Mouse (Mus musculus) myocyte (in vitro differentiated cells): ENCODE data around the gene Slc6a4. TPM values are rescaled to one million over a fixed set of nuclear protein-coding genes. Genes with fewer than 3 reads are reported as not detected.

Experiments used
- H3K27me3 ChIP-seq: one replicate; pipeline ENCODE4 v1.6.1; 2011; ENCODE audit not compliant: control insufficient read depth, insufficient read depth, insufficient read length
- H3K36me3 ChIP-seq: one replicate; pipeline ENCODE4 v1.6.1; 2011; ENCODE audit not compliant: control insufficient read depth, insufficient read depth
- H3K4me2 ChIP-seq: one replicate; pipeline ENCODE4 v1.6.1; 2011; ENCODE audit warnings: low read depth, control low read depth
- H3K4me3 ChIP-seq: one replicate; pipeline ENCODE4 v1.5.1; 2011; ENCODE audit warnings: mild to moderate bottlenecking, control low read depth, moderate library complexity
- H3K79me2 ChIP-seq: one replicate; pipeline ENCODE4 v1.6.1; 2011; ENCODE audit not compliant: control insufficient read depth, insufficient read depth
- H3ac ChIP-seq: one replicate; pipeline ENCODE4 v1.6.1; 2011; ENCODE audit not compliant: control insufficient read depth, insufficient read length
- CEBPB ChIP-seq: IDR thresholded peaks from 2 replicates; pipeline ENCODE4 v1.6.1; 2011; ENCODE audit warnings: mild to moderate bottlenecking, moderate library complexity; ENCODE audit not compliant: poor library complexity, insufficient read depth, severe bottlenecking
- E2F4 ChIP-seq: IDR thresholded peaks from one replicate; pipeline ENCODE4 v1.6.1; 2011; ENCODE audit warnings: mild to moderate bottlenecking, control low read depth, moderate library complexity; ENCODE audit not compliant: insufficient read depth
- MAX ChIP-seq: IDR thresholded peaks from one replicate; pipeline ENCODE4 v1.6.1; 2011; ENCODE audit warnings: low read depth, mild to moderate bottlenecking, control low read depth
- MYOD1 ChIP-seq, 3 experiments: IDR thresholded peaks; one replicate each; pipeline ENCODE4 v1.6.1; 2011; ENCODE audit warnings: control low read depth in 2 of 3, low read depth in 2 of 3, mild to moderate bottlenecking in 2 of 3, moderate library complexity in 1 of 3; ENCODE audit not compliant: insufficient read length in 2 of 3, control insufficient read depth in 1 of 3
- MYOG ChIP-seq, 3 experiments: IDR thresholded peaks; one replicate each; pipeline ENCODE4 v1.6.1; 2011; ENCODE audit warnings: control low read depth in 2 of 3, low read depth in 2 of 3, mild to moderate bottlenecking in 2 of 3; ENCODE audit not compliant: insufficient read length in 2 of 3, control insufficient read depth in 1 of 3, insufficient read depth in 1 of 3
- POLR2A ChIP-seq: IDR thresholded peaks from one replicate; pipeline ENCODE4 v1.6.1; 2011; ENCODE audit warnings: low read depth, mild to moderate bottlenecking, control low read depth, moderate library complexity; ENCODE audit not compliant: insufficient read length
- POLR2AphosphoS2 ChIP-seq: IDR thresholded peaks from one replicate; pipeline ENCODE4 v1.6.1; 2011; ENCODE audit warnings: low read depth, control low read depth; ENCODE audit not compliant: insufficient read length
- REST ChIP-seq: IDR thresholded peaks from one replicate; pipeline ENCODE4 v1.6.1; 2011; ENCODE audit warnings: mild to moderate bottlenecking, control low read depth, moderate library complexity; ENCODE audit not compliant: insufficient read depth, insufficient read length
- SRF ChIP-seq: IDR thresholded peaks from one replicate; pipeline ENCODE4 v1.6.1; 2011; ENCODE audit warnings: low read depth; ENCODE audit not compliant: control insufficient read depth, insufficient read length
- TCF12 ChIP-seq: IDR thresholded peaks from one replicate; pipeline ENCODE4 v1.6.1; 2011; ENCODE audit warnings: mild to moderate bottlenecking, control low read depth; ENCODE audit not compliant: poor library complexity, insufficient read depth, severe bottlenecking
- TCF3 ChIP-seq: IDR thresholded peaks from one replicate; pipeline ENCODE4 v1.6.1; 2011; ENCODE audit warnings: low read depth, control low read depth; ENCODE audit not compliant: insufficient read length
- USF1 ChIP-seq: IDR thresholded peaks from one replicate; pipeline ENCODE4 v1.6.1; 2011; ENCODE audit warnings: low read depth, mild to moderate bottlenecking, control low read depth, moderate library complexity
- polyA plus RNA-seq: library from polyadenylated mRNA; unstranded; fragments of >200 nt; fragmentation: generic; extraction: Trizol; gene quantifications from one replicate; pipeline ENCODE4 v1.2.1, GENCODE M21; 2012; ENCODE audit warnings: missing spikeins

The Slc6a4 gene
- polyA plus RNA-seq, 1 experiment, result not detected

DNA sequence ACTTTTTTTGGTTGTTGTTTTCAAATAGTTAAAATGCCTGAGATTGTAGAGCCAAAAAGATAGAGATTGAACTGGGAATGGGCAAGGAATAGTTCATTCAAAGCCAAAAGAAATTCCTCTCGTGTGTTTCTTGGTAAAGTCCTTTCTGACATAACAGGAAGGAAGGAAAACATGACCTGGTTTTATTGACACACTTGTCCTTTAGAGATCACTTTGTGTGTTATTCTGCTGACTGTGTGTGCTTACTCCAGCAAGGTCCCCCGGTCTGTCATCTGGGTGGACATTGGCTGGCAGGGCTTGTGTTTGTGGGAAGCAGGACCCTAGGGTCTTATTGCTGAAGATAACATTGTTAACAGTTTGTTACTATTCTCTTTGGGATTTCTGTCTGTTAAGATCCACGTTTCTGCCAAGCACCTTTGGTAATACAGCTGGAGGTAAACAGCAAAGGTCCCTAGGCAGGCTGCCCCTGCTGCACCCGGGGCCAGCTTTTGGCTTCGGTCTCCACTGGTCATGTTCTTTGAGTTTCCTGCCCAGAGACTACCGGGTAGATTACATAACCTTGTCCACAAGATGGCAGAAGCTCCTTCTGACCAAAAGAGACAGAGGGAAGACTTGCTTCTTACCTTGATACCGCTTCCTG is 23.6 kb upstream of the Slc6a4 start:
- Histone ChIP-seq H3K27me3 (no peaks in the 10 kb centered on the region), H3K4me2 (no peak overlapping the region), H3ac (no peak overlapping the region), H3K79me2 (no peaks in the 10 kb centered on the region), H3K36me3 (peaks cover 13% of the 10 kb centered on the region), H3K4me3 (no peak overlapping the region)
- TF ChIP-seq TCF12, result no peak
- TF ChIP-seq SRF, result no peak
- TF ChIP-seq E2F4, result no peak
- no peak for TF ChIP-seq MYOD1 (IDR thresholded peaks at IDR 0.05; ENCODE audit: control insufficient read depth in 1 of 3, insufficient read length in 2 of 3, low read depth in 2 of 3)
- TF ChIP-seq USF1, result no peak
- no peak for TF ChIP-seq REST
- TF ChIP-seq TCF3, result no peak
- no peak for TF ChIP-seq POLR2A
- TF ChIP-seq CEBPB, result no peak
- no peak for TF ChIP-seq POLR2AphosphoS2
- TF ChIP-seq MYOG (IDR thresholded peaks at IDR 0.05; ENCODE audit: control insufficient read depth in 1 of 3, insufficient read depth in 1 of 3, insufficient read length in 2 of 3, low read depth in 2 of 3), result no peak
- no peak for TF ChIP-seq MAX

DNA sequence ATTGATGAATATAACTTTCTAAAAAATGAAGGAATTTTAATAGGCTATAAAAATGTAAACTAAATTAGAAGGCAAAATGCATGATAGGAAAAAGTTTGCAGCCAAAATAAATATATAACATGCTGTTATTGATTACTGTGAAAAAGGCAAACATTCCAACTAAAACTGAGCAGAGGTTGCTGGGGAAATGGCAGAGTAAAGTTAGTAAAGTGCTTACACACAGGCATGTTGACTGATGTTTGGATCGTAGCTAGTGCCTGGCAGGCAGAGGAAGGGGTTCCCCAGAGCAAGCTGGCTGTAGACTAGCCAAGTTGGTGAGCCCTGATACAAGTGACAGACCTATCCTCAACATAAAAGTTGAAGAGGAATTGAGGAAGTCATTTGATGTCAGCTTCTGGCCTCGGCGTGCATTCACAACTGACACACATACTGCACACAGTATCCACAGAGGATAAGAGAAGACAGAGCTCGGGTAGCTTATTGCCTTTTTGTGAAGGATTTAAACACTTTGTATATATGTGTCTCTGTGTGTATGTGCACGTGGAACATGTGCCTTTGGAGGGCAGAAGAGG is 16.7 kb upstream of the Slc6a4 start:
- H3K79me2 ChIP-seq, result no peaks in the 10 kb centered on the region

DNA sequence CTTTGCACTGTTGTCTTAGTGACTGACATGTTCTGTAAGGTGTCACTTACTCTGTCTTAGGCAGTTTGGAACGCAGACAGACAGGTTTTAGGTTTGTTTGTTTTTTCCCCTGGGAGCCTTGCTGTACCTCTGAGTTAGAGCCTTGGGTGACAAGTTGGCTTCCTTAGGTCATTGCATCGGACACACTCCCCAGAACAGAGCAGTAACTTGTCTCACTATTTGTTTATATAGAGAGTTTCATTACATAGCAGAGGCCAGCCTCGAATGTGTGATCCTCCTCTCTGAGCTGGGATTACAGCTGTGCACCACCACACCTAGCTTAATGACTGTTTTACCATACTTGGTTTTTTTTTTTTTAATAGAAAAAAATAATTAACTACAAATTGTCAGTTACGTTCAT is 16.0 kb upstream of the Slc6a4 start:
- Histone ChIP-seq H3K4me2 (no peak overlapping the region), H3K4me3 (no peak overlapping the region), H3K27me3 (no peaks in the 10 kb centered on the region), H3ac (no peak overlapping the region), H3K36me3 (peaks cover 4% of the 10 kb centered on the region), H3K79me2 (no peaks in the 10 kb centered on the region)
- no peak for TF ChIP-seq E2F4
- TF ChIP-seq POLR2A, result no peak
- TF ChIP-seq USF1, result no peak
- TF ChIP-seq CEBPB, result no peak
- TF ChIP-seq SRF, result no peak
- no peak for TF ChIP-seq MYOG (IDR thresholded peaks at IDR 0.05; ENCODE audit: control insufficient read depth in 1 of 3, insufficient read depth in 1 of 3, insufficient read length in 2 of 3, low read depth in 2 of 3)
- no peak for TF ChIP-seq TCF3
- TF ChIP-seq TCF12, result no peak
- no peak for TF ChIP-seq REST
- TF ChIP-seq MAX, result no peak
- TF ChIP-seq MYOD1 (IDR thresholded peaks at IDR 0.05; ENCODE audit: control insufficient read depth in 1 of 3, insufficient read length in 2 of 3, low read depth in 2 of 3), result no peak
- no peak for TF ChIP-seq POLR2AphosphoS2

More for the DNA sequence above, 16.7 kb upstream of the Slc6a4 start:
- Histone ChIP-seq H3K36me3 (peaks cover 4% of the 10 kb centered on the region), H3ac (no peak overlapping the region), H3K4me2 (no peak overlapping the region), H3K4me3 (no peak overlapping the region), H3K27me3 (no peaks in the 10 kb centered on the region)
- TF ChIP-seq USF1, result no peak
- no peak for TF ChIP-seq REST
- TF ChIP-seq MYOG (IDR thresholded peaks at IDR 0.05; ENCODE audit: control insufficient read depth in 1 of 3, insufficient read depth in 1 of 3, insufficient read length in 2 of 3, low read depth in 2 of 3), result no peak
- TF ChIP-seq MYOD1 (IDR thresholded peaks at IDR 0.05; ENCODE audit: control insufficient read depth in 1 of 3, insufficient read length in 2 of 3, low read depth in 2 of 3), result no peak

DNA sequence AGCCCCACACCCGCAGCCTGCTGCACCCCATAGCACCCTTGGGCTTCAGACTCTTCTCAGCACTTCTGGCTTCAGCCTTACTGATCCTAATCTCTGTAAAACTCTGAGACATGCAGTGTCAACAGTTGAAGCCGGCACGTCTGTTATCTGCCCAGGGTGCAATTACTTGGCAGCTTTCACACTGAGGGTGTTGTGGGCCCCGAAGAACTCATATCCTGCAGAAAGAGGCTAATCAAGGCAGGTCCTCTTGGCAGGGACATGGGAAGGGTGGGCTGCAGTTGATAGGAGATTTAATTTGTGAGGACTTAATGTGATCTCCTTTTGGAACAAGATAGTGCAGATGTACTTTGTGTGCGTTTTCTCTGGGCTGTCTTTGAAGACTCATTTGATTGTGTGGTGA is 14.8 kb upstream of the Slc6a4 start:
- no peak for TF ChIP-seq POLR2AphosphoS2
- no peak for TF ChIP-seq TCF12
- no peak for TF ChIP-seq CEBPB
- no peak for TF ChIP-seq MYOG (IDR thresholded peaks at IDR 0.05; ENCODE audit: control insufficient read depth in 1 of 3, insufficient read depth in 1 of 3, insufficient read length in 2 of 3, low read depth in 2 of 3)
- no peak for TF ChIP-seq TCF3
- no peak for TF ChIP-seq E2F4
- no peak for TF ChIP-seq MYOD1 (IDR thresholded peaks at IDR 0.05; ENCODE audit: control insufficient read depth in 1 of 3, insufficient read length in 2 of 3, low read depth in 2 of 3)
- no peaks in the 10 kb centered on the region for H3K79me2 ChIP-seq
- H3ac ChIP-seq, result no peak overlapping the region
- no peak overlapping the region for H3K4me2 ChIP-seq
- no peaks in the 10 kb centered on the region for H3K36me3 ChIP-seq
- no peak overlapping the region for H3K4me3 ChIP-seq
- H3K27me3 ChIP-seq, result no peaks in the 10 kb centered on the region

DNA sequence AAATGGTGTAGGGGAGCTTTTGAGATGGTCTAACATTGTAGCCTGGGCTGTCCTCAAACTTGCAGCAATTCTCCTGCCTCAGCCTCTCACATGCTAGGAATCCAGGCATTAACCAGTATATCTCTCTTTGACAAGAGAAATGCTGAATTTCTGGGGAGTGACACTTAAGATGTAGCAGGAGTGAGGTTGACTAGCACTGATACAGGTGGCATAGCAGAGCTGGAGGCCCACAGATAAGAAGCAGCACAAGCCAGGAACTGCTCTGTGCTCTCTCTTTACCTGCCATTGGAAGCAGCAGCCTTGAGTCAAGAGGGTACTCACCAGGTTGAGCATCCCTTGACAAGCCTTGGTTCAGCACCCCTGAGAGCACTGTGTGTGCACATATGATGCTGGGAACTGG is 14.2 kb upstream of the Slc6a4 start:
- H3K36me3 ChIP-seq, result no peaks in the 10 kb centered on the region
- H3K27me3 ChIP-seq, result no peaks in the 10 kb centered on the region
- no peaks in the 10 kb centered on the region for H3K79me2 ChIP-seq
- TF ChIP-seq POLR2A (no peak), SRF (no peak), TCF3 (no peak), POLR2AphosphoS2 (no peak), USF1 (no peak), MYOG (IDR thresholded peaks at IDR 0.05; ENCODE audit: control insufficient read depth in 1 of 3, insufficient read depth in 1 of 3, insufficient read length in 2 of 3, low read depth in 2 of 3) (no peak)
- no peak overlapping the region for H3ac ChIP-seq
- no peak overlapping the region for H3K4me2 ChIP-seq
- no peak overlapping the region for H3K4me3 ChIP-seq
